Mouse (Mus musculus): ENCODE results near the gene Vps35l. TPM values are rescaled to one million over a fixed set of nuclear protein-coding genes. Genes with fewer than 3 reads are reported as not detected.

Vps35l gene
- polyA plus RNA-seq, 1 experiment from 2014 or later, result 91.9 TPM

GRCm38 (mm10) chr7:118706051-118706450, 34.0 kb upstream of the Vps35l start:
- no peak; the same call in 1 of the 2 replicates for ATAC-seq
- Histone ChIP-seq H3K27me3 (replicated peaks; ENCODE audit: control insufficient read depth, insufficient read depth, low read length) (no peaks in the 10 kb centered on the region), H3K4me1 (ENCODE audit: control insufficient read depth, insufficient read depth, low read depth, low read length) (peaks cover 18% of the 10 kb centered on the region), H3K36me3 (ENCODE audit: control insufficient read depth, insufficient read depth, low read length) (no peaks in the 10 kb centered on the region), H3K4me3 (ENCODE audit: low read length) (peak overlapping the region; percentile 92), H3K9me3 (ENCODE audit: control insufficient read depth, low read length) (no peaks in the 10 kb centered on the region), H3K27ac (ENCODE audit: low read depth, low read length) (peak overlapping the region; percentile 97), H3K4me2 (ENCODE audit: low read length) (peak overlapping the region; percentile 71), H3K9ac (ENCODE audit: low read depth, low read length) (peak overlapping the region; percentile 96)
- WGBS, result 38% methylated on average over 6 of the region's 6 CpGs

- WGBS, result 92% methylated on average over 5 of the region's 5 CpGs
- Histone ChIP-seq H3K4me2 (ENCODE audit: low read length) (no peak overlapping the region), H3K27ac (ENCODE audit: low read depth, low read length) (no peak overlapping the region), H3K4me1 (ENCODE audit: control insufficient read depth, insufficient read depth, low read depth, low read length) (peaks cover 18% of the 10 kb centered on the region), H3K27me3 (replicated peaks; ENCODE audit: control insufficient read depth, insufficient read depth, low read length) (no peaks in the 10 kb centered on the region), H3K9me3 (ENCODE audit: control insufficient read depth, low read length) (no peaks in the 10 kb centered on the region), H3K36me3 (ENCODE audit: control insufficient read depth, insufficient read depth, low read length) (no peaks in the 10 kb centered on the region), H3K9ac (ENCODE audit: low read depth, low read length) (no peak overlapping the region), H3K4me3 (ENCODE audit: low read length) (no peak overlapping the region)
- no peak for ATAC-seq
Measured at GRCm38 (mm10) chr7:118706488-118706887, 33.5 kb upstream of the Vps35l start.

GRCm38 (mm10) chr7:118707216-118707615, 32.8 kb upstream of the Vps35l start:
- Histone ChIP-seq H3K27ac (ENCODE audit: low read depth, low read length) (no peak overlapping the region), H3K4me2 (ENCODE audit: low read length) (no peak overlapping the region), H3K4me1 (ENCODE audit: control insufficient read depth, insufficient read depth, low read depth, low read length) (peaks cover 18% of the 10 kb centered on the region), H3K27me3 (replicated peaks; ENCODE audit: control insufficient read depth, insufficient read depth, low read length) (no peaks in the 10 kb centered on the region), H3K4me3 (ENCODE audit: low read length) (no peak overlapping the region), H3K36me3 (ENCODE audit: control insufficient read depth, insufficient read depth, low read length) (no peaks in the 10 kb centered on the region), H3K9me3 (ENCODE audit: control insufficient read depth, low read length) (no peaks in the 10 kb centered on the region), H3K9ac (ENCODE audit: low read depth, low read length) (no peak overlapping the region)
- ATAC-seq, result no peak
- 81% methylated on average over 2 of the region's 2 CpGs for WGBS

GRCm38 (mm10) chr7:118708002-118708401, 32.0 kb upstream of the Vps35l start:
- no peak overlapping the region for H3K9ac ChIP-seq (ENCODE audit: low read depth, low read length)
- ATAC-seq, result no peak
- H3K36me3 ChIP-seq (ENCODE audit: control insufficient read depth, insufficient read depth, low read length), result no peaks in the 10 kb centered on the region
- H3K27me3 ChIP-seq (replicated peaks; ENCODE audit: control insufficient read depth, insufficient read depth, low read length), result no peaks in the 10 kb centered on the region
- WGBS, result 88% methylated on average over 4 of the region's 4 CpGs
- H3K4me3 ChIP-seq (ENCODE audit: low read length), result no peak overlapping the region
- peaks cover 19% of the 10 kb centered on the region for H3K4me1 ChIP-seq (ENCODE audit: control insufficient read depth, insufficient read depth, low read depth, low read length)
- H3K4me2 ChIP-seq (ENCODE audit: low read length), result no peak overlapping the region
- no peak overlapping the region for H3K27ac ChIP-seq (ENCODE audit: low read depth, low read length)
- no peaks in the 10 kb centered on the region for H3K9me3 ChIP-seq (ENCODE audit: control insufficient read depth, low read length)

- peaks cover 16% of the 10 kb centered on the region for H3K4me1 ChIP-seq (ENCODE audit: control insufficient read depth, insufficient read depth, low read depth, low read length)
- WGBS, result 63% methylated on average over 5 of the region's 5 CpGs
- H3K36me3 ChIP-seq (ENCODE audit: control insufficient read depth, insufficient read depth, low read length), result peaks cover 2% of the 10 kb centered on the region; the same call in 1 of the 2 replicates
- H3K4me2 ChIP-seq (ENCODE audit: low read length), result no peak overlapping the region
- no peaks in the 10 kb centered on the region for H3K9me3 ChIP-seq (ENCODE audit: control insufficient read depth, low read length)
- no peak overlapping the region for H3K4me3 ChIP-seq (ENCODE audit: low read length)
- no peaks in the 10 kb centered on the region for H3K27me3 ChIP-seq (replicated peaks; ENCODE audit: control insufficient read depth, insufficient read depth, low read length)
- no peak overlapping the region for H3K27ac ChIP-seq (ENCODE audit: low read depth, low read length)
- no peak for ATAC-seq
- H3K9ac ChIP-seq (ENCODE audit: low read depth, low read length), result no peak overlapping the region
Measured at GRCm38 (mm10) chr7:118710776-118711175, 29.2 kb upstream of the Vps35l start.

GRCm38 (mm10) chr7:118712228-118713173, 27.5 kb upstream of the Vps35l start, which contains the start of gene Ccp110:
Ccp110 (plus strand) TSS chr7:118712552.
- H3K36me3 ChIP-seq (ENCODE audit: control insufficient read depth, insufficient read depth, low read length), result peaks cover 2% of the 10 kb centered on the region; the same call in 1 of the 2 replicates
- no peaks in the 10 kb centered on the region for H3K27me3 ChIP-seq (replicated peaks; ENCODE audit: control insufficient read depth, insufficient read depth, low read length)
- peak within 1 kb of the TSS; percentile 83 for H3K9ac ChIP-seq (ENCODE audit: low read depth, low read length)
- H3K4me1 ChIP-seq (ENCODE audit: control insufficient read depth, insufficient read depth, low read depth, low read length), result peaks cover 12% of the 10 kb centered on the region
- peak within 1 kb of the TSS; percentile 76 for H3K4me2 ChIP-seq (ENCODE audit: low read length)
- peak; percentile 97 for ATAC-seq
- no peaks in the 10 kb centered on the region for H3K9me3 ChIP-seq (ENCODE audit: control insufficient read depth, low read length)
- 1% methylated on average over 48 of the region's 48 CpGs for WGBS
- peak within 1 kb of the TSS; percentile 87 for H3K27ac ChIP-seq (ENCODE audit: low read depth, low read length)
- peak within 1 kb of the TSS; percentile 97 for H3K4me3 ChIP-seq (ENCODE audit: low read length)

GRCm38 (mm10) chr7:118714873-118715272, 25.2 kb upstream of the Vps35l start:
- 89% methylated on average over 1 of the region's 1 CpGs for WGBS
- ATAC-seq, result no peak
- peaks cover 9% of the 10 kb centered on the region; the same call in 1 of the 2 replicates for H3K36me3 ChIP-seq (ENCODE audit: control insufficient read depth, insufficient read depth, low read length)

GRCm38 (mm10) chr7:118718066-118718465, 22.0 kb upstream of the Vps35l start:
- Histone ChIP-seq H3K27me3 (replicated peaks; ENCODE audit: control insufficient read depth, insufficient read depth, low read length) (no peaks in the 10 kb centered on the region), H3K36me3 (ENCODE audit: control insufficient read depth, insufficient read depth, low read length) (peaks cover 24% of the 10 kb centered on the region), H3K4me3 (ENCODE audit: low read length) (no peak overlapping the region), H3K4me1 (ENCODE audit: control insufficient read depth, insufficient read depth, low read depth, low read length) (peaks cover 10% of the 10 kb centered on the region), H3K9me3 (ENCODE audit: control insufficient read depth, low read length) (no peaks in the 10 kb centered on the region), H3K27ac (ENCODE audit: low read depth, low read length) (no peak overlapping the region), H3K4me2 (ENCODE audit: low read length) (no peak overlapping the region), H3K9ac (ENCODE audit: low read depth, low read length) (no peak overlapping the region)
- ATAC-seq, result no peak
- WGBS, result 91% methylated on average over 4 of the region's 4 CpGs

More at GRCm38 (mm10) chr7:118714873-118715272, 25.2 kb upstream of the Vps35l start:
- H3K4me1 ChIP-seq (ENCODE audit: control insufficient read depth, insufficient read depth, low read depth, low read length), result peaks cover 12% of the 10 kb centered on the region
- no peaks in the 10 kb centered on the region for H3K9me3 ChIP-seq (ENCODE audit: control insufficient read depth, low read length)
- H3K27ac ChIP-seq (ENCODE audit: low read depth, low read length), result no peak overlapping the region
- no peaks in the 10 kb centered on the region for H3K27me3 ChIP-seq (replicated peaks; ENCODE audit: control insufficient read depth, insufficient read depth, low read length)
- no peak overlapping the region for H3K4me2 ChIP-seq (ENCODE audit: low read length)
- H3K4me3 ChIP-seq (ENCODE audit: low read length), result no peak overlapping the region
- H3K9ac ChIP-seq (ENCODE audit: low read depth, low read length), result no peak overlapping the region

GRCm38 (mm10) chr7:118723927-118724326, 16.1 kb upstream of the Vps35l start:
- no peak overlapping the region for H3K27ac ChIP-seq (ENCODE audit: low read depth, low read length)
- WGBS, result 92% methylated on average over 9 of the region's 9 CpGs
- H3K4me1 ChIP-seq (ENCODE audit: control insufficient read depth, insufficient read depth, low read depth, low read length), result no peaks in the 10 kb centered on the region
- H3K27me3 ChIP-seq (replicated peaks; ENCODE audit: control insufficient read depth, insufficient read depth, low read length), result no peaks in the 10 kb centered on the region
- no peak overlapping the region for H3K4me3 ChIP-seq (ENCODE audit: low read length)
- no peak overlapping the region for H3K9ac ChIP-seq (ENCODE audit: low read depth, low read length)
- ATAC-seq, result no peak
- H3K4me2 ChIP-seq (ENCODE audit: low read length), result no peak overlapping the region
- peaks cover 27% of the 10 kb centered on the region for H3K36me3 ChIP-seq (ENCODE audit: control insufficient read depth, insufficient read depth, low read length)
- no peaks in the 10 kb centered on the region for H3K9me3 ChIP-seq (ENCODE audit: control insufficient read depth, low read length)
